Mouse (Mus musculus): ENCODE measurements around the gene Loxl4.

DNA sequence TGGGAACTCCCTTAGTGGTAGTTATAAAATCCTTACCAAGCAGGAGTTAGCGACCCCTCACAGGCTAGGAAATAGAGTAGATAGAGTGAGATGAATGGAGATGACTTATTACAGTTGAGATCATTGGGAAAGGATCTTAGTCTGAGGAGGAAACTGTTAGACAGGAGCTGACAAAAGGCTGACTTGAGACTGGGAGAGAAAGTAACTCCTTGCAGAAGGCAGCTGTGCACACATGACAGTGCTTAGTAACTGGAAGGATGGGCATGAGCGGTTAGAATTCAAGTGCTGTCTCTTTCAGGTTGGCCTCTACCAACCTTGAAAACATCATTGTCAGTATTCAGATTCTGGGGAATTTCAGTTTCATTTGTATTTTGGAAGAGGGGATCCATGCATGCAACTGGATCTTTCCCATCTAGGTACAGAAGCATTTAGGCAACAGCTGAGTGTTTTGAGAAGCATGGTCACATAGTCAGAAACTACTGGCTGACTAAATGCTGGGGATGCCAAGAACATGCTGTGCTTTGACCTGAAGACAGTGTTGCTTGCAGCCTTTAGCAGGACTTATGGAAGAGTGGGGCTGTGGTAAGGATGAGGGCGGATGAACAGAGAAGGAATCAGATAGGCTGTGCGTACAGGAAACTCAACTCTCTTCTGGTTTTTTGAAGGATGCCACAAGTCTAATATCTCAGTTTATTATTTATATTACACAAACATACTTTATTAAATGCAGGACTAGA lies 46.2 kb downstream of the Loxl4 start:
- TF ChIP-seq POLR2A (IDR thresholded peaks at IDR 0.05; ENCODE audit: low read depth, low read length) (no peak), CTCF (IDR thresholded peaks at IDR 0.05; ENCODE audit: borderline replicate concordance, insufficient read depth, low read length) (no peak)
